Mouse (Mus musculus) forebrain, embryonic 11.5 days (tissue): ENCODE measurements around the gene Emilin2. TPM values are rescaled to one million over a fixed set of nuclear protein-coding genes. Genes with fewer than 3 reads are reported as not detected.

Experiments used
- ATAC-seq: fragments of 200-750 bp; cut with Nextera tagmentation; replicated peaks from 2 replicates; pipeline ENCODE4 v1.8.0; 2017; ENCODE audit warnings: moderate TSS enrichment; ENCODE audit not compliant: low FRiP score
- DNase-seq: peaks from one replicate; pipeline ENCODE4 v3.0.0-alpha.2; 2017; ENCODE audit warnings: low spot score
- H3K27ac ChIP-seq: fragments of 300-500 bp; sonication (generic); 2 replicates; pipeline ENCODE4 v1.5.1; 2014; ENCODE audit warnings: low read depth, low read length
- H3K27me3 ChIP-seq: fragments of 300-500 bp; sonication (generic); 2 replicates; pipeline ENCODE4 v1.6.1; 2014; ENCODE audit warnings: mild to moderate bottlenecking, low read length, mixed read lengths; ENCODE audit not compliant: control insufficient read depth, insufficient read depth
- H3K36me3 ChIP-seq: fragments of 300-500 bp; sonication (generic); 2 replicates; pipeline ENCODE4 v1.6.1; 2014; ENCODE audit warnings: mild to moderate bottlenecking, low read length, moderate library complexity, mixed read lengths; ENCODE audit not compliant: control insufficient read depth, insufficient read depth
- H3K4me1 ChIP-seq: fragments of 300-500 bp; sonication (generic); replicated peaks from 2 replicates; pipeline ENCODE4 v1.6.1; 2014; ENCODE audit warnings: low read length, mixed read lengths; ENCODE audit not compliant: control insufficient read depth, insufficient read depth
- H3K4me2 ChIP-seq: fragments of 300-500 bp; sonication (generic); 2 replicates; pipeline ENCODE4 v1.6.1; 2014; ENCODE audit warnings: low read depth, mild to moderate bottlenecking, low read length, moderate library complexity, mixed read lengths; ENCODE audit not compliant: severe bottlenecking
- H3K4me3 ChIP-seq: fragments of 300-500 bp; sonication (generic); 2 replicates; pipeline ENCODE4 v1.5.1; 2014; ENCODE audit warnings: low read depth, low read length
- H3K9ac ChIP-seq: fragments of 300-500 bp; sonication (generic); 2 replicates; pipeline ENCODE4 v1.6.1; 2014; ENCODE audit warnings: low read length
- H3K9me3 ChIP-seq: fragments of 300-500 bp; sonication (generic); 2 replicates; pipeline ENCODE4 v1.6.1; 2016; ENCODE audit warnings: low read length, mixed read lengths; ENCODE audit not compliant: control insufficient read depth
- WGBS: fragments of 180-500 bp; shearing (Covaris S2); extraction: QIAGEN DNeasy Blood & Tissue Kit; methylation state at CpG from one replicate; pipeline ENCODE4 v1.1.7; 2014; 5-methylcytosine and 5-hydroxymethylcytosine counted together
- polyA plus RNA-seq: library from polyadenylated mRNA; unstranded; fragments of >200 nt; fragmentation: Nextera tagmentation; extraction: Ambion mirVana; gene quantifications from 2 replicates; pipeline ENCODE4 v1.2.1, GENCODE M21; 2014

Emilin2 gene
- polyA plus RNA-seq, 1 experiment from 2014 or later = 10.3 TPM

GRCm38 (mm10) chr17:71283237-71283636 is 28.5 kb downstream of the Emilin2 start:
- no peaks in the 10 kb centered on the region for H3K4me1 ChIP-seq
- H3K4me3 ChIP-seq = no peak overlapping the region
- H3K9ac ChIP-seq = no peak overlapping the region
- H3K9me3 ChIP-seq = no peaks in the 10 kb centered on the region
- DNase-seq = no peak
- no peaks in the 10 kb centered on the region for H3K36me3 ChIP-seq
- H3K4me2 ChIP-seq = no peak overlapping the region
- ATAC-seq = no peak
- no peaks in the 10 kb centered on the region for H3K27me3 ChIP-seq
- no peak overlapping the region for H3K27ac ChIP-seq
- WGBS = 90% methylated on average over 4 of the region's 4 CpGs

GRCm38 (mm10) chr17:71282716-71283115 is 29.1 kb downstream of the Emilin2 start:
- no peaks in the 10 kb centered on the region for H3K27me3 ChIP-seq
- WGBS = 89% methylated on average over 9 of the region's 9 CpGs
- ATAC-seq = no peak

GRCm38 (mm10) chr17:71277701-71278491 is 33.9 kb downstream of the Emilin2 start:
- ATAC-seq (no peak), DNase-seq (no peak)
- Histone ChIP-seq H3K4me1 (no peaks in the 10 kb centered on the region), H3K27me3 (no peaks in the 10 kb centered on the region), H3K9me3 (no peaks in the 10 kb centered on the region), H3K4me3 (no peak overlapping the region), H3K4me2 (no peak overlapping the region), H3K36me3 (no peaks in the 10 kb centered on the region), H3K27ac (no peak overlapping the region), H3K9ac (no peak overlapping the region)
- WGBS = 89% methylated on average over 6 of the region's 6 CpGs

More at GRCm38 (mm10) chr17:71282716-71283115, 29.1 kb downstream of the Emilin2 start:
- no peak for DNase-seq
- no peaks in the 10 kb centered on the region for H3K36me3 ChIP-seq
- H3K4me2 ChIP-seq = no peak overlapping the region
- H3K9me3 ChIP-seq = no peaks in the 10 kb centered on the region
- no peak overlapping the region for H3K4me3 ChIP-seq
- H3K27ac ChIP-seq = no peak overlapping the region
- H3K4me1 ChIP-seq = no peaks in the 10 kb centered on the region
- no peak overlapping the region for H3K9ac ChIP-seq

GRCm38 (mm10) chr17:71276771-71277170 is 35.0 kb downstream of the Emilin2 start:
- Histone ChIP-seq H3K36me3 (no peaks in the 10 kb centered on the region), H3K4me3 (no peak overlapping the region), H3K27me3 (no peaks in the 10 kb centered on the region), H3K27ac (no peak overlapping the region), H3K9me3 (no peaks in the 10 kb centered on the region), H3K4me1 (no peaks in the 10 kb centered on the region), H3K4me2 (no peak overlapping the region), H3K9ac (no peak overlapping the region)
- WGBS = 90% methylated on average over 10 of the region's 10 CpGs
- DNase-seq (no peak), ATAC-seq (no peak)

- Histone ChIP-seq H3K9me3 (no peaks in the 10 kb centered on the region), H3K36me3 (no peaks in the 10 kb centered on the region), H3K27ac (no peak overlapping the region), H3K4me1 (no peaks in the 10 kb centered on the region), H3K4me3 (no peak overlapping the region), H3K9ac (no peak overlapping the region), H3K4me2 (no peak overlapping the region), H3K27me3 (no peaks in the 10 kb centered on the region)
- 93% methylated on average over 12 of the region's 12 CpGs for WGBS
- ATAC-seq (no peak), DNase-seq (no peak)
Observed at GRCm38 (mm10) chr17:71273901-71274300, 37.9 kb downstream of the Emilin2 start.

GRCm38 (mm10) chr17:71268599-71268998 is 43.2 kb downstream of the Emilin2 start:
- no peaks in the 10 kb centered on the region for H3K27me3 ChIP-seq
- no peak overlapping the region for H3K4me2 ChIP-seq
- H3K36me3 ChIP-seq = no peaks in the 10 kb centered on the region
- no peak for DNase-seq
- H3K27ac ChIP-seq = no peak overlapping the region
- 90% methylated on average over 3 of the region's 3 CpGs for WGBS
- no peak for ATAC-seq
- no peaks in the 10 kb centered on the region for H3K9me3 ChIP-seq
- no peak overlapping the region for H3K4me3 ChIP-seq
- no peak overlapping the region for H3K9ac ChIP-seq
- no peaks in the 10 kb centered on the region for H3K4me1 ChIP-seq

GRCm38 (mm10) chr17:71268152-71268551 is 43.6 kb downstream of the Emilin2 start:
- Histone ChIP-seq H3K9ac (no peak overlapping the region), H3K9me3 (no peaks in the 10 kb centered on the region), H3K27ac (no peak overlapping the region), H3K4me1 (no peaks in the 10 kb centered on the region), H3K4me3 (no peak overlapping the region), H3K36me3 (no peaks in the 10 kb centered on the region), H3K27me3 (no peaks in the 10 kb centered on the region), H3K4me2 (no peak overlapping the region)
- no peak for DNase-seq
- no peak for ATAC-seq
- 93% methylated on average over 10 of the region's 10 CpGs for WGBS

- Histone ChIP-seq H3K4me3 (no peak overlapping the region), H3K9me3 (no peaks in the 10 kb centered on the region), H3K27ac (no peak overlapping the region), H3K36me3 (no peaks in the 10 kb centered on the region), H3K4me2 (no peak overlapping the region), H3K4me1 (no peaks in the 10 kb centered on the region), H3K9ac (no peak overlapping the region), H3K27me3 (no peaks in the 10 kb centered on the region)
- WGBS = 90% methylated on average over 8 of the region's 8 CpGs
- DNase-seq = no peak
- no peak for ATAC-seq
Observed at GRCm38 (mm10) chr17:71267374-71267773, 44.4 kb downstream of the Emilin2 start.
